Mouse (Mus musculus) CH12.LX (cell line): Measurements from ENCODE around the gene Mrps23.

Experiments
- CHD1 ChIP-seq: IDR thresholded peaks from 2 replicates; pipeline ENCODE4 v1.6.1; 2012; ENCODE audit warnings: low read depth, low read length, improper control_type of control experiment, inconsistent platforms
- CTCF ChIP-seq, 2 experiments: IDR thresholded peaks in 1 of 2; conservative IDR thresholded peaks in 1 of 2; 2 replicates each; pipeline ENCODE4 v1.5.1; 2011 to 2012; ENCODE audit warnings: low read depth in 2 of 2, low read length in 2 of 2, improper control_type of control experiment in 1 of 2, inconsistent platforms in 1 of 2, mild to moderate bottlenecking in 1 of 2, moderate library complexity in 1 of 2
- EP300 ChIP-seq: IDR thresholded peaks from 2 replicates; pipeline ENCODE4 v1.6.1; 2011; ENCODE audit warnings: low read length, improper control_type of control experiment
- HCFC1 ChIP-seq: IDR thresholded peaks from 2 replicates; pipeline ENCODE4 v1.6.1; 2012; ENCODE audit warnings: low read depth, mild to moderate bottlenecking, inconsistent platforms, low read length, improper control_type of control experiment
- MAFK ChIP-seq: IDR thresholded peaks from 2 replicates; pipeline ENCODE4 v1.6.1; 2011; ENCODE audit warnings: low read length, improper control_type of control experiment; ENCODE audit not compliant: insufficient replicate concordance
- MAZ ChIP-seq: IDR thresholded peaks from 2 replicates; pipeline ENCODE4 v1.6.1; 2012; ENCODE audit warnings: low read depth, mild to moderate bottlenecking, inconsistent platforms, low read length, improper control_type of control experiment, moderate library complexity
- MYC ChIP-seq: IDR thresholded peaks from 2 replicates; pipeline ENCODE4 v1.6.1; 2011; ENCODE audit warnings: low read depth, mild to moderate bottlenecking, improper control_type of control experiment, low read length
- POLR2A ChIP-seq: IDR thresholded peaks from 2 replicates; pipeline ENCODE4 v1.6.1; 2011; ENCODE audit warnings: low read depth, mild to moderate bottlenecking, improper control_type of control experiment, low read length
- RCOR1 ChIP-seq: conservative IDR thresholded peaks from 2 replicates; pipeline ENCODE4 v1.6.1; 2012; ENCODE audit warnings: low read depth, mild to moderate bottlenecking, inconsistent platforms, low read length, improper control_type of control experiment
- SIN3A ChIP-seq: IDR thresholded peaks from 2 replicates; pipeline ENCODE4 v1.6.1; 2012; ENCODE audit warnings: low read length, improper control_type of control experiment, inconsistent platforms
- TBP ChIP-seq: conservative IDR thresholded peaks from 2 replicates; pipeline ENCODE4 v1.6.1; 2011; ENCODE audit warnings: low read depth, low read length, improper control_type of control experiment
- UBTF ChIP-seq: IDR thresholded peaks from 2 replicates; pipeline ENCODE4 v1.6.1; 2012; ENCODE audit warnings: low read depth, mild to moderate bottlenecking, inconsistent platforms, low read length, improper control_type of control experiment, moderate library complexity
- ZKSCAN1 ChIP-seq: IDR thresholded peaks from 2 replicates; pipeline ENCODE4 v1.6.1; 2012; ENCODE audit warnings: low read depth, inconsistent platforms, low read length, improper control_type of control experiment, borderline replicate concordance

GRCm38 (mm10) chr11:88186078-88186946, 17.9 kb upstream of the Mrps23 start:
- TF ChIP-seq CTCF (conservative IDR thresholded peaks at IDR 0.05 in 1 of 2, IDR thresholded peaks at IDR 0.05 in 1 of 2; ENCODE audit: low read depth in 2 of 2, low read length in 2 of 2), result no peak
- no peak for TF ChIP-seq MYC
- TF ChIP-seq ZKSCAN1, result no peak
- TF ChIP-seq EP300, result no peak
- TF ChIP-seq HCFC1, result no peak
- no peak for TF ChIP-seq MAZ
- no peak for TF ChIP-seq UBTF
- TF ChIP-seq TBP, result no peak
- no peak for TF ChIP-seq POLR2A
- no peak for TF ChIP-seq RCOR1
- no peak for TF ChIP-seq SIN3A
- no peak for TF ChIP-seq CHD1
- TF ChIP-seq MAFK, result no peak
